Mouse (Mus musculus): ENCODE measurements around the gene Rgp1.
"Not testable (repeated sequence)": the region's sequence is repeated elsewhere in the genome, so short reads cannot be mapped to it uniquely, and the experiment has no call there.

Gene Rgp1

GRCm38 (mm10) chr4:43578376-43579204, at the start of gene Rgp1, which contains the start of gene Gba2:
Rgp1 (plus strand) TSS chr4:43578715.
Gba2 (minus strand) TSS chr4:43578873.
- peak; percentile 88 for DNase-seq (ENCODE audit: extremely low spot score)

GRCm38 (mm10) chr4:43530081-43530501, 48.4 kb upstream of the Rgp1 start:
- no peak for DNase-seq (ENCODE audit: extremely low spot score)

- peak; percentile 68 for DNase-seq (ENCODE audit: extremely low spot score)
Observed at GRCm38 (mm10) chr4:43530581-43530980, 47.9 kb upstream of the Rgp1 start.

- DNase-seq (ENCODE audit: extremely low spot score), result no peak
Observed at GRCm38 (mm10) chr4:43533270-43533669, 45.2 kb upstream of the Rgp1 start.

- no peak for DNase-seq (ENCODE audit: extremely low spot score)
Observed at GRCm38 (mm10) chr4:43535628-43536027, 42.9 kb upstream of the Rgp1 start.

GRCm38 (mm10) chr4:43536031-43536430, 42.5 kb upstream of the Rgp1 start:
- no peak for DNase-seq (ENCODE audit: extremely low spot score)

- no peak for DNase-seq (ENCODE audit: extremely low spot score)
Observed at GRCm38 (mm10) chr4:43542044-43542443, 36.5 kb upstream of the Rgp1 start.

GRCm38 (mm10) chr4:43546375-43547047, 32.0 kb upstream of the Rgp1 start:
- no peak for DNase-seq (ENCODE audit: extremely low spot score)

GRCm38 (mm10) chr4:43547160-43547559, 31.4 kb upstream of the Rgp1 start:
- no peak for DNase-seq (ENCODE audit: extremely low spot score)

GRCm38 (mm10) chr4:43549055-43549454, 29.5 kb upstream of the Rgp1 start:
- no peak for DNase-seq (ENCODE audit: extremely low spot score)

- DNase-seq (ENCODE audit: extremely low spot score), result not testable (repeated sequence)
Observed at GRCm38 (mm10) chr4:43551854-43552253, 26.7 kb upstream of the Rgp1 start.

GRCm38 (mm10) chr4:43552437-43552836, 26.1 kb upstream of the Rgp1 start:
- DNase-seq (ENCODE audit: extremely low spot score), result no peak

GRCm38 (mm10) chr4:43553891-43554290, 24.6 kb upstream of the Rgp1 start:
- DNase-seq (ENCODE audit: extremely low spot score), result no peak

- DNase-seq (ENCODE audit: extremely low spot score), result no peak
Observed at GRCm38 (mm10) chr4:43555926-43556325, 22.6 kb upstream of the Rgp1 start.

- DNase-seq (ENCODE audit: extremely low spot score), result peak; percentile 78
Observed at GRCm38 (mm10) chr4:43558028-43558630, 20.4 kb upstream of the Rgp1 start.

GRCm38 (mm10) chr4:43558631-43559356, 19.7 kb upstream of the Rgp1 start:
- DNase-seq (ENCODE audit: extremely low spot score), result peak; percentile 84

GRCm38 (mm10) chr4:43559519-43560242, 18.8 kb upstream of the Rgp1 start:
- DNase-seq (ENCODE audit: extremely low spot score), result no peak

- peak; percentile 40 for DNase-seq (ENCODE audit: extremely low spot score)
Observed at GRCm38 (mm10) chr4:43560243-43560611, 18.3 kb upstream of the Rgp1 start.

- DNase-seq (ENCODE audit: extremely low spot score), result no peak
Observed at GRCm38 (mm10) chr4:43560976-43561375, 17.5 kb upstream of the Rgp1 start.

GRCm38 (mm10) chr4:43561436-43561996, 17.0 kb upstream of the Rgp1 start:
- no peak for DNase-seq (ENCODE audit: extremely low spot score)

Measured in embryo, embryonic 9.5 days (tissue).